Mouse (Mus musculus) neural tube, embryonic 14.5 days (tissue): ENCODE results near the gene Ethe1. TPM values are rescaled to one million over a fixed set of nuclear protein-coding genes. Genes with fewer than 3 reads are reported as not detected.
A peak's percentile ranks its signal among the peaks of the same experiment; 100 is the strongest.

Experiments
- ATAC-seq: fragments of 200-750 bp; cut with Nextera tagmentation; 2 replicates; pipeline ENCODE4 v1.8.0; 2017; ENCODE audit warnings: low read depth, mild to moderate bottlenecking, moderate TSS enrichment, moderate library complexity
- H3K27ac ChIP-seq: fragments of 300-500 bp; sonication (generic); 2 replicates; pipeline ENCODE4 v1.5.1; 2014; ENCODE audit warnings: low read depth, mild to moderate bottlenecking, control low read depth, low read length, moderate library complexity, mixed read lengths
- H3K27me3 ChIP-seq: fragments of 300-500 bp; sonication (generic); 2 replicates; pipeline ENCODE4 v1.6.1; 2014; ENCODE audit warnings: low read length; ENCODE audit not compliant: control insufficient read depth, insufficient read depth
- H3K36me3 ChIP-seq: fragments of 300-500 bp; sonication (generic); 2 replicates; pipeline ENCODE4 v1.6.1; 2014; ENCODE audit warnings: low read length, mixed read lengths; ENCODE audit not compliant: control insufficient read depth, insufficient read depth
- H3K4me1 ChIP-seq: fragments of 300-500 bp; sonication (generic); 2 replicates; pipeline ENCODE4 v1.6.1; 2014; ENCODE audit warnings: low read length; ENCODE audit not compliant: control insufficient read depth, insufficient read depth
- H3K4me2 ChIP-seq: fragments of 300-500 bp; sonication (generic); 2 replicates; pipeline ENCODE4 v1.6.1; 2014; ENCODE audit warnings: mild to moderate bottlenecking, low read depth, low read length, control low read depth
- H3K4me3 ChIP-seq: fragments of 300-500 bp; sonication (generic); 2 replicates; pipeline ENCODE4 v1.5.1; 2014; ENCODE audit warnings: low read depth, low read length, control low read depth, mixed read lengths
- H3K9ac ChIP-seq: fragments of 300-500 bp; sonication (generic); replicated peaks from 2 replicates; pipeline ENCODE4 v1.6.1; 2014; ENCODE audit warnings: low read depth, mild to moderate bottlenecking, control low read depth, low read length, mixed read lengths
- H3K9me3 ChIP-seq: fragments of 300-500 bp; sonication (generic); 2 replicates; pipeline ENCODE4 v1.6.1; 2016; ENCODE audit warnings: low read length; ENCODE audit not compliant: control insufficient read depth
- WGBS: fragments of 180-500 bp; shearing (Covaris S2); extraction: QIAGEN DNeasy Blood & Tissue Kit; methylation state at CpG from one replicate; pipeline ENCODE4 v1.1.7; 2014; 5-methylcytosine and 5-hydroxymethylcytosine counted together
- polyA plus RNA-seq: library from polyadenylated mRNA; unstranded; fragments of >200 nt; fragmentation: Nextera tagmentation; extraction: Ambion mirVana; gene quantifications from 2 replicates; pipeline ENCODE4 v1.2.1, GENCODE M21; 2014

The Ethe1 gene
- polyA plus RNA-seq, 1 experiment from 2014 or later: 27.9 TPM

DNA sequence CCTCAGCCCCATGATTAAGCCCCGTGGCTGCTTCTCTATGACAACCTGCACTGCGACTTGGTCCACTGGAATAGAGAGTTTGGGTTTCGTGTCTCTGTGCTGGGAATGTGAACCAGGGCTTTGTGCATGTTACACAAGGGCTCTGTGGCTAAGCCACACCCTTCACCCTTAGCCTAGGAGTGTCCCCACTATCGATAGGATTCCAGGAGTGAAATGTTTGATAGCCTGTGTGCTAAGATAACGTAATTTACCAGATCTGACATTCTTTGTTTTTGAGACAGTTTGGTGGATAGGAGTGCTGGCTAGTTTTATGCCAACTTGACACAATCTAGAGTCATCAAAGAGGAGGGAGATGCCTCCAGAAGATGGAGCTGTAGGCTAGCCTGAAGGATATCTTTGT lies 4.4 kb downstream of the Ethe1 start:
- H3K36me3 ChIP-seq: no peaks in the 10 kb centered on the region
- H3K4me1 ChIP-seq: peaks cover 3% of the 10 kb centered on the region; the same call in 1 of the 2 replicates
- no peak overlapping the region for H3K9ac ChIP-seq
- 69% methylated on average over 5 of the region's 5 CpGs for WGBS
- no peak overlapping the region for H3K4me2 ChIP-seq
- no peaks in the 10 kb centered on the region for H3K9me3 ChIP-seq
- no peak overlapping the region for H3K27ac ChIP-seq
- ATAC-seq: no peak
- no peak overlapping the region for H3K4me3 ChIP-seq
- H3K27me3 ChIP-seq: 0 out of 2 replicates have a peak, but pooled peaks cover 2% of the 10 kb centered on the region

DNA sequence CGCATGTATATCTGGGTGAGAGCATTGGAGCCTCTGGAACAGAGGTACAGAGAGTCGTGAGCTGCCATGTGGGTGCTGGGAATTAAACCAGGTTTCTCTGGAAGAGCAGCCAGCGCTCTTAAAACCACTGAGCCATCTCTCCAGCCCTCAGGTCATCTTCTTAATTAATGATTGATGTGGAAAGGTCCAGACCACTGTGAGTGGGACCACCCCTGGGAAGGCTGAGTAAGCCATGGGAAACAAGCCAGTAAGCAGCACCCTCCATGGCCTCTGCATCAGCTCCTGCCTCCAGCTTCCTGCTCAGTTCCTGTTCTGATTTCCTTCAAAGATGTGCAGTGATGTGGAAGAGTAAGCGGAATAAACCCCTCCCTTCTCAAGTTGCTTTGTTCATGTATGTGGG lies 4.8 kb downstream of the Ethe1 start:
- H3K36me3 ChIP-seq: no peaks in the 10 kb centered on the region
- WGBS: 58% methylated on average over 4 of the region's 4 CpGs
- no peak overlapping the region for H3K4me3 ChIP-seq
- no peak overlapping the region for H3K4me2 ChIP-seq
- H3K4me1 ChIP-seq: peaks cover 3% of the 10 kb centered on the region; the same call in 1 of the 2 replicates
- no peak for ATAC-seq
- H3K9ac ChIP-seq: no peak overlapping the region
- no peaks in the 10 kb centered on the region for H3K9me3 ChIP-seq
- no peak overlapping the region for H3K27ac ChIP-seq
- 0 out of 2 replicates have a peak, but pooled peaks cover 2% of the 10 kb centered on the region for H3K27me3 ChIP-seq

DNA sequence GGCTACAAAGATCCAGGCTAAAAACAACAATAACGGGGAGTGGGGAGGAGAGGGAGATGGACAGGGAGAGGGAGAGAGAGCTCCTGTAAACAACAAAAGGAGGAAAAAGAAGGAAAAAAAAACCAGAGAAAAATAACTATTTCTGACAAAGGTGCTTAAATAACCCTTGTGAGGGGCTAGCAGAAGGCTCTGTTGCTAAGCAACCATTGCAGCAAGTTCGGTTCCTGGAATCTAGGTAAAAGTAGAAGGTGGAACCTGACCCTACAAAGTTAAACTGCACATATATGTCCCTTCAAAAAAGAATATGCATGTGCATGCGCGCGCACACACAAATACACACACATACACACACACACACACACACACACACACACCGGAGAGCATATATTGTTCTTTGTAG lies 5.4 kb downstream of the Ethe1 start:
- WGBS: 79% methylated on average over 6 of the region's 6 CpGs
- H3K9me3 ChIP-seq: no peaks in the 10 kb centered on the region
- H3K36me3 ChIP-seq: no peaks in the 10 kb centered on the region
- H3K4me2 ChIP-seq: no peak overlapping the region
- no peak overlapping the region for H3K9ac ChIP-seq
- H3K27me3 ChIP-seq: 0 out of 2 replicates have a peak, but pooled peaks cover 2% of the 10 kb centered on the region
- no peak for ATAC-seq
- no peak overlapping the region for H3K27ac ChIP-seq
- no peak overlapping the region for H3K4me3 ChIP-seq
- peaks cover 3% of the 10 kb centered on the region; the same call in 1 of the 2 replicates for H3K4me1 ChIP-seq

DNA sequence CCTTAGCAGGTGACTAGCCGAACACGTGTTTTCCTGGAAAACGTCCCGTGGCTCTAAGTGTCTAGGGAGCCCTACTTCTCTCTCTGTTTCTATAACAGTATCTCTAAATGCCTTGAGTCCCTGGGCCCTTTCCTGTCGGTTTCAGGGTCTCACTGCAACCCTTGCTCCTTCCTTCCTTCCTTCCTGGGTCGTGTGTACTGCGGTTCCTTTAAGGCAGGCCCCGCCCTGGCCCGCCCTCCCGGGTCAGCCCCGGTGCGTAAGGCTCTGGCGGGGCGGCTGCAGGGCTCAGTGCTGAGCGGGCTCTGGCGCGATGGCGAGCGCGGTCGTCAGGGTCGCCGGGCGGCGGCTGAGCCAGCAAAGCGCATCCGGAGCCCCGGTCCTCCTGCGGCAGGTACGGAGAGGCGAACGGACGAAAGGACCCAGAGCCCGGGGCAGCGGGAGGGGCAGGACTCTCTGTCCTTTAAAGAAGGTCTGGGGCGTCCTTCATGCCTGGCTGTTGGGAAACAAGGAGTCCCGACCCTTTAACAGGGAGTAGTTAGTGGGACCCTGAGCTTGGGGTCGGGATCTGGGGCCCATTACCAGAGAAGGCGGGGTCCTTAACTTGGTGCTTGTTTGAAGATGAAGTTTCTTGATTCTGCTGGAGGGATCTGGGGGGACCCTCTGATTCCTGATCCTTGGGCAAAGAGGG lies 6.4 kb downstream of the Ethe1 start:
- 3% methylated on average over 38 of the region's 39 CpGs for WGBS
- Histone ChIP-seq H3K36me3 (no peaks in the 10 kb centered on the region), H3K4me1 (peaks cover 3% of the 10 kb centered on the region; the same call in 1 of the 2 replicates), H3K9ac (peak overlapping the region; percentile 56), H3K27ac (no peak overlapping the region), H3K9me3 (no peaks in the 10 kb centered on the region), H3K4me2 (peak overlapping the region; percentile 51), H3K4me3 (peak overlapping the region; percentile 44), H3K27me3 (0 out of 2 replicates have a peak, but pooled peaks cover 2% of the 10 kb centered on the region)
- ATAC-seq: peak; percentile 91

GRCm38 (mm10) chr7:24594309-24594803 lies 7.0 kb downstream of the Ethe1 start:
- 3% methylated on average over 13 of the region's 13 CpGs for WGBS

DNA sequence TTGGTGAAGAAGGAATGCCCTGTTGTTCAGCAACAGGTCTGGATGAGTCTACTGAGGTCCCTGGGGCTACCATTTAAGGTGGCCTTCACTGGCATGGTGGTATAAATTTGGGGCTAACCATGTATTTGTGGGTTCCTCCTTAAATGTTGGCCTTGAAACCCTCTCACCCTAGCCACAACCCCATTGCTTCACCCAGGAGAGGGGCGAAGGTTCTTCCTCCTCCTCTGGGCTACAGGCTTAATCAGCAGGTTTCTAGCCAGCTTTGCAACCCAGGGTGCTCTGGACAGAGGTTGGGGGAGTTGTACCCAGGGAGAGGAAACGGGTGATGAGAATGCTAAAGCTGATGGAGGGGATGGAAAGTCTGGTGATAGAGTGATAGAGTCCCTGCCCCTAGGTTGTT lies 8.1 kb downstream of the Ethe1 start:
- 81% methylated on average over 2 of the region's 2 CpGs for WGBS
- peaks cover 3% of the 10 kb centered on the region; the same call in 1 of the 2 replicates for H3K4me1 ChIP-seq
- no peak overlapping the region for H3K4me3 ChIP-seq

More at GRCm38 (mm10) chr7:24594309-24594803, 7.0 kb downstream of the Ethe1 start:
- H3K9ac ChIP-seq: peak overlapping the region; percentile 56; the same call in 1 of the 2 replicates
- peak; percentile 2; the same call in 1 of the 2 replicates for ATAC-seq
- H3K9me3 ChIP-seq: no peaks in the 10 kb centered on the region
- peaks cover 3% of the 10 kb centered on the region; the same call in 1 of the 2 replicates for H3K4me1 ChIP-seq
- 0 out of 2 replicates have a peak, but pooled peaks cover 2% of the 10 kb centered on the region for H3K27me3 ChIP-seq
- no peak overlapping the region for H3K27ac ChIP-seq
- peak overlapping the region; percentile 44 for H3K4me3 ChIP-seq
- no peaks in the 10 kb centered on the region for H3K36me3 ChIP-seq
- peak overlapping the region; percentile 51 for H3K4me2 ChIP-seq

GRCm38 (mm10) chr7:24598121-24598520 lies 10.8 kb downstream of the Ethe1 start:
- Histone ChIP-seq H3K27ac (no peak overlapping the region), H3K4me1 (peaks cover 3% of the 10 kb centered on the region; the same call in 1 of the 2 replicates), H3K36me3 (no peaks in the 10 kb centered on the region), H3K4me2 (no peak overlapping the region), H3K4me3 (no peak overlapping the region), H3K9ac (no peak overlapping the region), H3K9me3 (no peaks in the 10 kb centered on the region), H3K27me3 (0 out of 2 replicates have a peak, but pooled peaks cover 2% of the 10 kb centered on the region)
- no peak for ATAC-seq
- WGBS: 76% methylated on average over 4 of the region's 4 CpGs

More for the DNA sequence above, 8.1 kb downstream of the Ethe1 start:
- Histone ChIP-seq H3K4me2 (no peak overlapping the region), H3K27ac (no peak overlapping the region), H3K27me3 (0 out of 2 replicates have a peak, but pooled peaks cover 2% of the 10 kb centered on the region), H3K9me3 (no peaks in the 10 kb centered on the region), H3K9ac (no peak overlapping the region), H3K36me3 (no peaks in the 10 kb centered on the region)
- ATAC-seq: no peak

GRCm38 (mm10) chr7:24599211-24600067 lies 12.1 kb downstream of the Ethe1 start:
- ATAC-seq: no peak
- H3K4me3 ChIP-seq: no peak overlapping the region
- H3K27me3 ChIP-seq: 0 out of 2 replicates have a peak, but pooled peaks cover 2% of the 10 kb centered on the region
- no peaks in the 10 kb centered on the region for H3K9me3 ChIP-seq
- no peak overlapping the region for H3K27ac ChIP-seq
- H3K36me3 ChIP-seq: no peaks in the 10 kb centered on the region
- 82% methylated on average over 15 of the region's 15 CpGs for WGBS
- no peak overlapping the region for H3K9ac ChIP-seq
- H3K4me1 ChIP-seq: no peaks in the 10 kb centered on the region
- H3K4me2 ChIP-seq: no peak overlapping the region
